Mouse (Mus musculus): ENCODE data around the gene Efs.
"Not testable (repeated sequence)": the region's sequence is repeated elsewhere in the genome, so short reads cannot be mapped to it uniquely, and the experiment has no call there.

Gene Efs

DNA sequence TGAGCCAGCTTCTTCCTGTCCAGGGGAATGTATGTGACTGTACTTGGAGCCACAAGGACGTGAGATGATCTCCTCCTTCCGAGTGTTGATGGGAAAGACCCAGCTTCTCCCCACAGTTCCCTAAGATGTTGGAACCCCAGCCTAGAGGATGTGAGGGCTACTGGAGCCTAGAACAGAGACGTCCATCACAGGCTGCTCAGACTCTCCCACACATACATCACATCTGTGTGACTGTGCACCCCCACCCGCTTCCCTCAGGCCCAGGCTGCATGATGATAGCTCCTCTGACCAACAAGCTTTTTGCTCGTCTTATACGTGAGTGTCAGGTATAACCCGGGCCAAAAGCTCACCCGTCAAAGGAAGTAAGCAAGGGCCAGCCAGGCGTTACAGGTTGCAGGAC lies 22.9 kb upstream of the Efs start:
- no peak for DNase-seq (ENCODE audit: low spot score)

DNA sequence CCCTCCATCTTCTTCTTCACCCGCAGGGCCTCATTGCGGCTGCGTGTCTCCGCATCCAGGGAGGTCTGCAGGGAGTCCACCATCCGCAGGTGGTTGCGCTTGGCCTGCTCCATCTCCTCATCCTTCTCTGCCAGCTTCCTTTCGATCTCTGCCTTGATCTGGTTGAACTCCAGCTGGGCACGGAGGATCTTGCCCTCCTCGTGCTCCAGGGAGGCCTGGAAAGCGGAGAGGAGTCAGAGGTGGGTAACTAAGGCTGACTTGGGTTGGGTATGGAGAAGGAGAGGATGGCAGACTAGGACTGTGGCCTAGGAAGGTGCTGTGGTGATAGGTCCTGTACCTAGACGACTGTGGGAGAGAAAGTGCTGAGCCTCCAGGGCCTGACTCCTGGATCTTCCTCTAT lies 21.1 kb upstream of the Efs start:
- DNase-seq (ENCODE audit: low spot score) = not testable (repeated sequence)

DNA sequence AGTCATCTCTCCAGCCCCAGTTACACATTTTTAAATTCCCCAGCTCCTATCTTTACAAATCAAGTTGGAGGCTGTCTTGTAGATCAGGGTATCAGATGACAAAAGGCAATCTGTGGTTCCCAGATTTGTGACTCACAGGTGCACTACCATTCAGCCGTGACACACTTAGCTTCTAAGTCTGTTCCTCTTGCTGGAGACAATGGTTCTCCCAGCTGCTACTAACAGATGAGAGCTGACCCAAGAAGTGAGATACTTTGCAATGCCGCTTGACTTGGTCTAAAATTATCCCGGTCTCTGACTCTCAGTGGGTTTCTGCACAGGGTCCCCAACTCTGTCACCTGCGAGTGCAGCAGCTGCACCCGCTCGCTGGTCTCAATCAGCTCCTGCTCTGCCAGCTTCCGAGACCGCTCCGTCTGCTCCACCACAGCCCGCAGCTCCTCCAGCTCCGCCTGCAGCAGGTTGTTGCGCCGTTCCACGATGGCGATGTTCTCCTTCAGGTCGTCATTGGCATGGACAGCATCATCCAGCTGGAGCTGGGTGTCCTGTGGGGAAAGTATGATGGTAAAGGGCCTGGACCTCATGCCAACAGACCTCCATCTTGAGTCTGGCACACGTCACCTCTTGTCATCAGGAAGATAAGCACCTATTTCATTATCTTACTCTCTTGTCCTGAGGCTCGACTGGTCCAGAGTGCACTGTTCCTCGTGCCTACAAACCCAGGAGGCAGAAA lies 20.2 kb upstream of the Efs start:
- DNase-seq (ENCODE audit: low spot score) = no peak

DNA sequence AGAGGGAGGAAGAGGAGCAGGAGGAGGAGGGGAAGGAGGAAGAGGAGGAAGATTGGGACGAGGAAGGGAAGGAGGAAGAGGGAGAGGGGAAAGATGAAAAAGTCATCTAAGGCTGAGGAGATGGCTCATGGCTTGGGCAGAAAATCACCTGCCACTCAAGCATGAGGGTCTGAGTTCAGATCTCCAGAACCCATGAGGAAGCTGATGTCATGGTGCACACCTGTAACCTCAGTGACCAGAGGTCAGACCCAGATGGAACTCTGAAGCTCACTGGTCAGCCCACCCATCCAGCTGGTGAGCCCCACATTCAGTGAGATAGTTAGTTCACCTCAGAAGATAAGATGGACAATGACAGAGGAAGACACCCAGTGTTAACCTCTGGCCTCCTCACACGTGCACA lies 19.0 kb upstream of the Efs start:
- DNase-seq (ENCODE audit: low spot score) = no peak

DNA sequence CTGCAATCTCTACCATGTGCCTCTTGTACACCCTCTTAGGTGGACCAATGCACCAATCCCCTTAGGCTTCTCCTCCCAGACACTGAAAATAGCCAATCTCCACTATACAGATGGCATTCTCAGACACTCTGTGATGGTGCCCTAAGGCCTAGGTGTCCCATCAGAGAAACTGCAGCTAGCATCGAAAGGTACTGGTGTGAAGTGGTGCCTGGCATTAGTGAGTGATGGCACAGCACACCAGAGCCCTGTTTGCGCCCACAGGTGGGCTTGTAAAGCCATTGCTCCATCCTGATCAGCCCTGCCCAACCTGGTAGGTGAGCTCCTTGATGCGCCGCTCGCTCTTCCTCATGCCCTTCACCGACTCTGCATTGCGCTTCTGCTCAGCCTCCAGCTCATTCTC lies 18.0 kb upstream of the Efs start:
- no peak for DNase-seq (ENCODE audit: low spot score)

DNA sequence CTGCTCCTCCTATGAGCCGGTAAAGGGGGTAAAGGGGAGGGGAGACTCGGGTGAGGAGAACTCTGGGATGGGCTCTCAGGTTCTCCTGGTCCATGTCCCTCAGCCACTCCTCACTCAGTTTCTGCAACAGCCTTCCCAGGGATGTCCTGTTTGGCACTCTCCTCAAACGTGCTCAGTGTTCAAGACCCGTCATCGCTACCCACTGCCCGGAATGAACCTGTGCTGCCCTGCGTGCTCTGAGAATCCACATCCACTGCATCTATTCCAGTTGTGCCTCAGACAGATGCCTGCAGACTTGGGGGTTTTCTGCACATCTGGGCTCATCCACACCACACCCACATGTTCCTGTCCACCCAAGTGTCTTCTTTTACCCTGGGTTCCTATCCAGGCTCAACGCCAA lies 16.6 kb upstream of the Efs start:
- DNase-seq (ENCODE audit: low spot score) = no peak

DNA sequence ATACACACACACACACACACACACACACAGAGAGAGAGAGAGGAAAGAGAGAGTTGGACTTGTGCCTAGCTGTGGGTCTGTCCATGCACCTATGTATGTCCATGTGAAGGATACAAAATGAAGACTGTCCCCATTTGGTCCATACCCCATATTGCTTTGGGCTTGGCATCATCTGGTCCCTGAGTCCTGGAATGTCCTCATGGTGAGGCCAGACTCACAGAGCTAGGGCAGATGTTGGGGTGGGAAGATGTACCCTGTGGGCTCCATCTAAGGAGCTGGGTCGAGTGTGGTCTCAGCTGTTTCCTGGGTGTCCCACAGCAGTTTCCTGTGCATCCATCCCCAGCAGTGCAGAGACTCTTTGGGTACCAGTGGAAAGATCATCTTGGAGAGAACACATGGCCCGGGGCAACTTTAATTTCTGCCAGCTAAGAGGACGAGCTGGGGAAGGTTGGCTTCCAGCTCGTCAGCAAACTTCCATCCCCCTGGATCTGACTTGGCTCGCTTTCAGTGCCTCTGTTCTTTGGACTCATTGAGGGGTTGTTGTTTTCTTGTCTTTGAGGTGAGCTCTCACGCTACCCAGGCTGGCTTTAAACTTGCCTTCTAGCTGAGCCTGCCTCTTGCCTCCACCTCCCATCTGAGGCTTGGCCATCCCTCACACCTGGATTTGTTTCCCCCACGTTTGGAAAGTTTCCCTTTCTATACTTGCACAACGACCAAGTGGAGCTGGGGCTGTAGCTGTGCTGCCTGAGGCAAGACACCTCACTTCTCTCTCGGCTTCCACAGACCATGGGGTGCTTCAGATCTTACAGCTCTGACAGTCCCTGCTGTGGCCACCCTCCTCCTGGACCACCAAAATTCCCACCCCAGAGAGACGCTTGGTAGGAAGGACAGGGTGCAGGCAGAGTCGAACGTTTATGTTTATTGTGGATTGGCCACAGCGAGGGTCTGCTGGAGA lies 15.4 kb upstream of the Efs start:
- no peak for DNase-seq (ENCODE audit: low spot score)

DNA sequence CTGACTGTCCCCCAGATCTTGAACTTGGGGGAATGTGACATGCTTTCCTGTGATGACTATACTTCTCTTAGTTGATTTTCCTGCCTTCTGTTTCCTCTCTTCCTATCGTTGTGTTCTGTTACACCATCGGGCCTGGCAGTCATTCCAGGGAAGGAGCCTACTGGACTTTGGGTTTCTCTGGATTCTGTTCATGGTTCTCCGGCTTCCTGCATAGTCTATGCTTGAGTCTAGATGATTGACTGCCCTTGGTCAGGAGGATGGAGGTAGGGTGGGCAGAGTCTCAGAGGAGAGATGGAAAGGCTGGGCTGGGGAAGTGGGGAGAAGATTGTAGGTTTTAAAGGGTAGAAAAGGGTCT lies 14.2 kb upstream of the Efs start:
- DNase-seq (ENCODE audit: low spot score) = no peak

DNA sequence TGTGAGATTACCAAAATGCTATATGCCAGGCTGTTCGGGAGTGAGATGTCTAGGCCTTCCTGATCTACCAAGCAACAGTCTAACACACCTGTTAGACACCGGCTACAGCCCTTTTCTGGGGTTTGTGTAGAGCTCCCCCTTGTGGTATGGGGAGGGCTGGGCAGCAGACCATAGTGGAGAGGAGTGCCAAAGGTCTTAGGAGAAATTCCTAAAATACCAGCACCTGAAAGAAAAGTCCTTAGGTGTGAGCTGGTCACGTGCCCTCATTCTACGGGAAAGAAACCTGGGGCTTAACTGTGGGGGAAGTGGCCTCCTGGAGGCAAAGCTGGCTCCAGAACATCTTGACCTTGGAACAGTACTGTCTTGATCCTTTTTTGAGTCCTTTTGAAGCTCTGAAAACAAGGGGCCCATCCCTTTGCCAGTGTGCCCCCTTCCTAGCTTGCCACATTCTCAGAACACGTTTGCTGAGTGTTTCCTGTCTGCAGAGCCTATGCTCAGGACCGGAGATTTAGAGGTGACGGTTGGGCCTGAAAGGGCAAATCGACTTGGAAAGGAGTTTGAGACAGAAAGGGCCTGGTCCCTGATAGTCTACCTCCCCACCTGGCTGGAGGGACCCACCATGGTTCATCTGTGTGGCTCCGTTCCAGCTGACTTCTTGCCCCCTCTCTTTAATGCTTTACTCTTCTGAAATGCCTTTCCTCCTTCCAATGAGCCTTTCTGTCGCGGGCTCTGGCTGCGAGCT lies 13.7 kb upstream of the Efs start:
- peak; percentile 68 for DNase-seq (ENCODE audit: low spot score)

DNA sequence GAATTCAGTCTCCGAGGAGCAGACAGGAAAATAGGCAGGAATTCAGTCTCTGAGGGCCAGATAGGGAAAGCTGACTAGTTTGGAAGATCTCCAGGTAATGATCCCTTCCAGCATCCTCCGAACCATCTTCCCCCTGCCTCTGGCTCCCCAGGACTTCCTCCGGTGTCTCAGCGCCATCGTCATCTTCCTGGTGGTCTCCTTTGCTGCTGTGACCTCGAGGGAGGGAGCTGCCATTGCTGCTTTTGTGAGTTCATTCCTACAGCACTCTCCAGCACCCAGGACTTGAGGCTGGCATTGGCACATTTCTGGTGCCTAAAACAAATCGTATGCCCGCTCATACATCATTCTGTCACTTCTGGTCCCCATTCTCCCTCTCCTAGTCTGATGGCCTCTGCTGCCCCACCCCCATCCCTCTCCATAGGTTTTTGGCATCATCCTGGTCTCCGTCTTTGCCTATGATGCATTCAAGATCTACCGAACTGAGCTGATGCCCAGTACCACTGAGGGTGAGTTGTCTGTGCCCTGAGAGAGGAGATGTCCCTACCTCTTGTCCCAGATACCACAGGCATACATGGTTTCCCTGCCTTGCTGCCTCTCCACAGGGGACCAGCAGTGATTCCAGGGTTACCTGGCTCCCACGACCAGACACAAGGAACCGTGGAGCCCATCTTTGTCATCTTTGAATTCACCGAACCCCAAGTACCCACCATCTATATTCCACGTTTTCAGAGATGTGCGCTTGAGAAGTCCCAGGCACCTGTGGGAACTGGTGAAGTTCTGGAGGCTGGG lies 12.7 kb upstream of the Efs start:
- no peak for DNase-seq (ENCODE audit: low spot score)

DNA sequence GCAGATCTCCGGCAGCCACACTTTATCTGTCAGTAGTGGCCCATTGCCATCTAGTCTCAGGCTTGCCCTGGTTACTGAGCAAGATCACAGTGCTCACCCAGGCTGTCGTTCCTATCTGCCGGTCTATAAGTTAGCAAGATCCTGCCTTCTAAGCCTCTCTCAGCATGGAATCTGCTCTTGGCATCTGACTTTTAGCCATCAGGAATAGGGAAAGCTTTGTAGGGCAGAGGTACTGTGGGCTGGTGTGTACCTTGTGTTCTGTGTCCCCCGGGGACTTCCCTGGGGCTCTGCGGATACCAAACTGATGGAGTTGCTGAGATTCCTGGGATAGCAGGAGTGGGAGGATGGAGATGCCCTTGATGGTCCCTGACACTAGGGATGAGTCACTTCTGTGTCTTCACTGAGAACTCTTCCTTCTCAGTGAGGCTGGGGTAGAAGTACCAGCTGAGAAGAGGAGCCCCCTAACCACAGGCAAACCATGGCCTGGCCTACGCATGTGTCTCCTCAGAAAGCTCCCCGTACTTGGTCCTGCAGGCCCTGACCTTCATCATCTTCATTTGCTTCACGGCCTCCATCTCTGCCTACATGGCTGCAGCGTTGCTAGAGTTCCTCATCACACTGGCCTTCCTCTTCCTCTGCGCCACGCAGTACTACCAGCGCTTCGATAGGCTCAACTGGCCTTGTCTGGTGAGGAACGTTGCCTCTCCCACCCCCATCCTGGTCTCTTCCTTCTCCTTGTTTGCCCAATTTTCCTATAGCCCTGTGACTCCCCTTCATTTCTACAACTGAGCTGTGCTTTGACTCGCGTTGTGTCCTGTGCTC lies 11.6 kb upstream of the Efs start:
- no peak for DNase-seq (ENCODE audit: low spot score)

DNA sequence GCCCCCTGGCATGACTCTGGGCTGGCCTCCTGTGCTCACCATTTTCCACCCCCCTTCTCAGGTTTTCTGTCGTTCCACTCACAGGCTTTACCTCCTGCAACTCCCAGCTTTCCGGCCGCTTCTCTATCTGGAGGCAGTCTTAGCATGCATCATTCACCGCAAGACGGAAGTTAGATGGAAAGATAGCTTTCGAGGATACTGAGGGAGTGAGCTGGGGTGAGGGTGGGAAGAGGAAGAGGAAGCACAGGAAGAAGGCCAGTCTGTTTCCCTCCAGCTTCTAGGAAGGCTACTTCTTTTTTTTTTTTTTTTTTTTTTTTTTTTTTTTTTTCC lies 10.9 kb upstream of the Efs start:
- DNase-seq (ENCODE audit: low spot score) = no peak

DNA sequence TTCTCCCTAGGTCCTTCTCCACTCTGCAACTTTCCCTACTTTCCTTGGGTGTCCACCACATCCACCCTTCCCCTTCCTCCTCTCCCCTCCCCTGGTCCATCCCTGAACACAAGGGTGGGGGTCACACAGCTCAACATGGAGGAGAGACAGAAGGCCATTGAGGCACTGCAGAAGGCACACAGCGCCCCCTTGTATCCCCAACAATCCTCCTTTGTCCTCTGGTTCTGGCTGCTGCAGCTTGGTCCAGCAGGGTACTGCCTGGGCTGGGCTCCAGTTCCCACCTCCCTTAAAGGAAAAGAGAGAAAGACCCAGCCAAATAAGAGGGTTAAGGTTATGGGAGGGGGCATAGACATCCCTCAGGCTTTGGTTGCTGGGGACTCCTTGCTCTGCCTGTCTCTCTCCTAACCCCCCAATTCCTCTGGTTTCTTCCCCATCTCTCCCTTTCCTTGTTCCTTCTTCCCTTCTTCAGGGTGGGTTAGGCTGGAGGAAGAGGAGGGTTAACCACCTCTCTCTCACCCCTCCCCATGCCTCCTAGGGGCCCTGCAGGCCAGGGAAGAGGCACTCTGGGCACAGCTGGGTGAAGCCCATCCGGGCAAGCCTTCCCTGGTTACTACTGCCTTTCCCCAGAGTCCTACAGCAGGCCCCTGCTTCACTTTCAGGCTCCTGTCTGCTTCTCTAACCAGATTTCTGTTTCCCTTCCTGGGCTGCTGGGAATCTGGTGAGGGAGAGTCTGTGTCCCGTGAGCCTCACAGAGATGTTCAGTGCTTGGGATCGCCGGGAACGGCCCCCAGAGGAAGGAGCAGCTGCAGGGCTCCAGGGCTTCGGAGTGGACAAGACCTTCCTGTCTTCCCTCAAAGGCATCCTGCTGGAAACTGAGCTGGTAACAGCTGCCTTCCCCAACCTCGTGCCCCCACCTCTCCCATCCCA lies 10.2 kb upstream of the Efs start, which contains the start of gene Cmtm5:
TSS of gene Cmtm5 (plus strand) at position 358 of the 927 bp plus-strand sequence.
- peak; percentile 43 for DNase-seq (ENCODE audit: low spot score)

DNA sequence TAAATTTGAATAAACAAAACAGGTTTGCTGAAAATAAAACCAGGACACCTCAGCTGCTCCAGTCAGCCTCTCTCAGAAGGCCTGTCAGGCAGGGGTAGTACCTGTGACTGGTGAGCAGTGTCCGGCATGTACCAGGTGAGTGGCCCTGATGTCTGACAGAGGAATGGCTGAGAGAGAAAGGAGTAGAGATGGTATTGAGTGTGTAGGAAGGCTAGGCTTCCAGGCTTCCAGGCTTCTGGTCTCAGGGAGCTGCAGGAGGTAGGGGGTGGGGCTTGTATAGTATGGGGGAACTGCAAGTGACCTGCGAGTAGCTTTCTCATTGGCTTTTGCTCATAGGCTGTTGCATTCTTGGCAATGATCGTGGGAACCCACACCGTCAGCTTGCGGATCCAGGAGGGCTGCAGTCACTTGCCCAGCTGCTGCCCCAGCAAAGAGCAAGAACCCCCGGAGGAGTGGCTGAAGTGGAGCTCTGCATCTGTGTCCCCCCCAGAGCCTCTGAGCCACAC lies 6.8 kb upstream of the Efs start, which contains the start of gene Il25:
TSS of gene Il25 (plus strand) at position 51 of the 506 bp plus-strand sequence.
- peak; percentile 42 for DNase-seq (ENCODE audit: low spot score)

DNA sequence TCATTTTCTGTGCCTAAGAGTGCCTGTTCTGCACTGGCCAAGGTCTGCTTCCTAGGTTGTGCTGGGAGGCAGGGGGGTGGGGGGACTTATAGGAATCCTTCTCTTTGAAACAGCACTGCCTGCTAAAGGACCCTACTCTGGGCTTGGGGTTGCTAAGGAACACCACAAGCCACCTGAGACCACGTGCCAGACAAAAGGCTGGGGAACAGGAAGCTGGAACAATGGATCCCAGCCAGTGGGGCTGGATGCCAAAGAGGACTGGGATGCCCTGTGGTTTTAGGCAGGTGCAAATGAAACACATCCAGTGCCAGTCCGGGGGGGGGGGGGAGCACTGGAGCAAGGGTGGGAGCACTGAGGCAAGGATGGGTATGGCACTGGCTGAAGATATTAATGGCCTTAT lies 4.5 kb upstream of the Efs start:
- DNase-seq (ENCODE audit: low spot score) = no peak

DNA sequence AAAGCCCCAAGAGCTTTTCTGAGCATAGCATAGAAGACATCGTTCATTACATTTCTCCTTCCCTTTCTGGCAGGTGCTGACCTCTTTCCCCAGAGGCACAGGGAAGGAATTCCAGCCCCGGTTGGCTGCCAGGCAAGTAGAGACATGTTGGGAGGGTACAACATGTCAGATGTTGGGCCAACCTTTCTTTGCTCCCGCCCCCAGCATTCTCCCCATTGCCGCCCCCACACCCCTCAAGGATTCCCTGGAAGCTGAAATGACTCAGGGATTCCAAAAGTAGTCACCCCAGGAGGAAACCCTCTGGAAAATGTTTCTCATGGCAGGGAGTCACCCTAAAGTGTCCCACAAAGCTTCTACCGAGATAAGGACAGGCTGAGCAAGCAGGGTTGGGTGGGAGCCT lies 3.9 kb upstream of the Efs start:
- DNase-seq (ENCODE audit: low spot score) = no peak

DNA sequence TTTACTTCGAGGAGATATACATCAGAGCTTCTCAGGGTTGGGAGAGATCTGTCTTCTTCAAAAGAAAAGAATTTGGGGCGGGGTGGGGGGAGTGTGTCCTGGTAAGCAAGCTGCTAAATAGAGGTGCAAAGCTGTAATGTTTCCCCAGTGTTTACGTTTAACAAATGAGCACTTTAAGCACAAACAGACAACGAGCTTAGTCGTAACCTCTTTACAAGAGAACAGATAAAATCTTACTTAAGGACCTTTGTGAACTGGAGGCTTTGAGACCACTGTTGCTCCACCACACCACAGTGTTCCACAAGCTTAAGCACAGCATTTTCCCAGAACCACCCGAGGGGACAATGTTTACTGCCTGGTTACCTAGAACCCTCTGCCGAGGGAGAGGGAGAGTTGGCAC lies 1.4 kb upstream of the Efs start:
- DNase-seq (ENCODE audit: low spot score) = no peak

DNA sequence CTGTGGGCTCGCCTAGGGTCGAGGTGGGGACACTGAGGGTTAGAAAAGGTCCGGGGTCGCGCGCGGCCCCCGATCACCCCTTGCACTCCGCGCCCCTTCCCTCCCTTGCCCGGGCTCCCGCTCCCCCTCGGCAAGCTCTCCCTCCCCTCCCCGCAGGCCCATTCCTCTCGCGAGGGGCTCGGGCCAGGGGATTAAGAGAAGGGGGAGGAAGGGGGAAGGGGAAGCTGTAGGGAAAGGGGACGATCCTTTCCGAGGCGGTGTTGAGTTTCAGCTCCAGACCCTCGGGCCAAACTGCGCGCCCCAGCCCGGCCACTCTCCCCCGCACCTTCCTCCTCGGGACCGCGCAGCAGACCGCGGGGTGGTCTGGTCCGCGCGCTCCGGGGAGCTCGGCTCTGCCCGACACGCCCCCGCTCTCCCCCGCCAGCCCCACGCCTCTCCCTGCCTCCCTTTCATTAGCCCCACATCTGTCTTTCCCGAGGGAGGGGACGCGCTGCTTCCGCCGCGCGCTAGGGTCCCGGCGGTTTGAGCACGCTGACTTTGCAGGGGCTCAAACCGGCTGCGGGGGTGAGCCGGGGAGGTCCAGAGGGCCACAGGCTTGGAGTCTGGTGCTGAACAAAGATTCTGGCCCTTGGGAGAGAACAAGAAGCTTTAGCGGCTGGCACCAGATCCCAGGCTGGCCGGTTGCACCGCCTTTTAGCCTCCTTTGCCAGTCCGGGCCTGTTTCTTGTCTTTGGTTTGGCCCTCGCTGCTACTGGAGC lies 654 bp upstream of the Efs start:
- peak; percentile 73 for DNase-seq (ENCODE audit: low spot score)
